Mouse (Mus musculus) forebrain, embryonic 13.5 days (tissue): ENCODE measurements around the gene Phka2. TPM values are rescaled to one million over a fixed set of nuclear protein-coding genes. Genes with fewer than 3 reads are reported as not detected.
A peak's percentile ranks its signal among the peaks of the same experiment; 100 is the strongest.

ENCODE experiments used
- ATAC-seq: fragments of 200-750 bp; cut with Nextera tagmentation; 2 replicates; pipeline ENCODE4 v1.8.0; 2017
- H3K27ac ChIP-seq: fragments of 300-500 bp; sonication (generic); 2 replicates; pipeline ENCODE4 v1.5.1; 2015; ENCODE audit warnings: inconsistent platforms, mild to moderate bottlenecking, moderate library complexity
- H3K27me3 ChIP-seq: fragments of 300-500 bp; sonication (generic); 2 replicates; pipeline ENCODE4 v1.6.1; 2015; ENCODE audit warnings: mild to moderate bottlenecking, inconsistent platforms
- H3K36me3 ChIP-seq: fragments of 300-500 bp; sonication (generic); 2 replicates; pipeline ENCODE4 v1.6.1; 2015; ENCODE audit warnings: mild to moderate bottlenecking, inconsistent platforms; ENCODE audit not compliant: poor library complexity, severe bottlenecking
- H3K4me1 ChIP-seq: fragments of 300-500 bp; sonication (generic); 2 replicates; pipeline ENCODE4 v1.6.1; 2015; ENCODE audit warnings: inconsistent platforms
- H3K4me2 ChIP-seq: fragments of 300-500 bp; sonication (generic); 2 replicates; pipeline ENCODE4 v1.6.1; 2015; ENCODE audit warnings: inconsistent platforms, mild to moderate bottlenecking, moderate library complexity
- H3K4me3 ChIP-seq: fragments of 300-500 bp; sonication (generic); 2 replicates; pipeline ENCODE4 v1.5.1; 2015; ENCODE audit warnings: mild to moderate bottlenecking, inconsistent platforms
- H3K9ac ChIP-seq: fragments of 300-500 bp; sonication (generic); 2 replicates; pipeline ENCODE4 v1.6.1; 2015; ENCODE audit warnings: mild to moderate bottlenecking, inconsistent platforms
- H3K9me3 ChIP-seq: fragments of 300-500 bp; sonication (generic); replicated peaks from 2 replicates; pipeline ENCODE4 v1.6.1; 2016; ENCODE audit warnings: inconsistent platforms
- WGBS: fragments of 180-500 bp; shearing (Covaris S2); methylation state at CpG from one replicate; pipeline ENCODE4 v1.1.7; 2015; 5-methylcytosine and 5-hydroxymethylcytosine counted together
- polyA plus RNA-seq: library from polyadenylated mRNA; unstranded; fragments of >200 nt; fragmentation: Nextera tagmentation; extraction: Ambion mirVana; gene quantifications from 2 replicates; pipeline ENCODE4 v1.2.1, GENCODE M21; 2015

The Phka2 gene
- polyA plus RNA-seq, 1 experiment from 2014 or later, result 14.0 TPM

DNA sequence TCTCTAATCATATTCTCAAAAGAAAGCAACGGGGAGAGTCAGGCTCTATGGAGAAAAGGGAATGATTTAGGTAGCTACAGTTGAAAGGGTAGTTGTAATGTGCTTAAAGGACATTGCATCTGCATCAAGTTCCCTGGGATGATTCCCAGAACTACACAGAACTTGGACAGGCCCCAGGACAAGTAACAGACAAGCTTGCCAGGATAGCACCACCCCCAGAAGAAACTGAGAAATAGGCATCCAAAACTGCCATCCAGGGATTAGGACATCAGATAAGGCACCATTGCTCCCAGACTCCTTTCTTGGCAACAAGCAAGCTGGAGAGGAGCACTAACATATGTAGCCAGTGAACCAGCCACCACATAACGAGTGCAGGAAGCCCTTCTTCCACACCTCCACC is 40.8 kb downstream of the Phka2 start:
- H3K4me1 ChIP-seq, result no peaks in the 10 kb centered on the region
- H3K4me2 ChIP-seq, result no peak overlapping the region
- H3K4me3 ChIP-seq, result no peak overlapping the region
- H3K36me3 ChIP-seq, result no peaks in the 10 kb centered on the region
- H3K9ac ChIP-seq, result no peak overlapping the region
- 64% methylated on average over 2 of the region's 2 CpGs for WGBS
- no peak overlapping the region for H3K27ac ChIP-seq
- H3K9me3 ChIP-seq, result no peaks in the 10 kb centered on the region
- H3K27me3 ChIP-seq, result no peaks in the 10 kb centered on the region
- no peak for ATAC-seq

DNA sequence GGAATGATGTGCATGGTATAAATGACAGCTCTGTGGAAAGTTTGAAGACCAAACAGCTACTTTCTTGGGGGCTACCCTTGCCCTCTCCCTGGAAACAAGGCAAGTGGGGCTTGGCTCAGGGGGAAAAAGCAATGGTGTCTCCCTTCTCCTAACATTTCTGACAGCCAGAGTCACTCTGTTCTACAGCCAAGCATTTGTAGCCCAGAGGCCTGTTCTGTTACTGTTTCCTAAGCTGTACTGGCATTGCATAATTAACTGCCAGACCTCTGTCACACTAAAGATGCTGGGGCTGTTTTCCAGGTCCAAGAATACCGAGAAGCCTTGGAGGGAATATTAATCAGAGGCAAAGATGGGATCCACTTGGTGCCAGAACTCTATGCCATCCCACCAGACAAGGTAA is 46.9 kb downstream of the Phka2 start:
- 0 out of 2 replicates have a peak, but pooled peaks cover 6% of the 10 kb centered on the region for H3K27me3 ChIP-seq
- H3K4me1 ChIP-seq, result no peaks in the 10 kb centered on the region
- 56% methylated on average over 1 of the region's 1 CpGs for WGBS
- ATAC-seq, result no peak
- H3K36me3 ChIP-seq, result no peaks in the 10 kb centered on the region
- H3K9me3 ChIP-seq, result no peaks in the 10 kb centered on the region
- no peak overlapping the region for H3K4me3 ChIP-seq
- no peak overlapping the region for H3K27ac ChIP-seq
- H3K9ac ChIP-seq, result no peak overlapping the region
- H3K4me2 ChIP-seq, result no peak overlapping the region

DNA sequence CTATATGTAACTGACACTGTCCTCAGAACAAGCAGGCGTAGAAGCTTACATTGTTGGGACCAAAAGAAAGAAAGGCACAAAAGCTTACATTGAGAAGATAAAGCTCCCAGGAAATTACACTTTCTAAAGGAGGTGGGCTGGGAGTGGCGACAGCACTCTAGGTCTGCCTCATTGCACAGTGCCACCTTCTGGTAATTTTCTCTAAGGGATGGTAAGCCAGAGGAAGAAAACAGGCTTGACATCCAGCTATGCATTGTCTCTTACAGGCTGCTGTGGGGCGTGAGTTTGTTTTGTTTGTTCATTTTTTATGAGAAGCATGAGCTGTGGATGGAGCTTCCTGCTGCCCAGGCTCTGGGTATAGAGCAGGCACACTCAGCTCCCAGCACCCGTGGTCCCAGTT is 50.1 kb downstream of the Phka2 start:
- ATAC-seq, result no peak
- H3K4me1 ChIP-seq, result no peaks in the 10 kb centered on the region
- WGBS, result 47% methylated on average over 4 of the region's 4 CpGs
- H3K27me3 ChIP-seq, result 0 out of 2 replicates have a peak, but pooled peaks cover 6% of the 10 kb centered on the region
- no peaks in the 10 kb centered on the region for H3K9me3 ChIP-seq
- no peak overlapping the region for H3K27ac ChIP-seq
- no peaks in the 10 kb centered on the region for H3K36me3 ChIP-seq
- H3K9ac ChIP-seq, result no peak overlapping the region
- H3K4me3 ChIP-seq, result no peak overlapping the region
- H3K4me2 ChIP-seq, result no peak overlapping the region

DNA sequence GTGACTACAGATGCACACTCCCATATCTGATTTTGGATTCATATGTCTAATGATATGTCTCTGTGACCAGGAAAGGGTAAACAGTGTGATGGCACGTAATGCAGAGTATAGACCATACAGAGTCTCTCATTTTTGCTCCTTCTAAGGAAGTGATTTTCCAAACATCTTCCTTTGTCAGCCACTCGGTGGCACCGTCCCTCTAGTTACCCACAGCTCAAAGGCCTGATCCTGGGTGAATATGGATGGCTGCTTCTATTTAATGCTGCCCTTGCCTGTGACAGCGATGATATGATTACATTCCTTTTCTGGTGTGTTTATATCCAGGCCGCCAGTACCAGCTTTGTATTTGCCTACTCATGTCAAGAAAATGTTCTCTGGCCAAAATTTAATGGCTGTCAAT is 81.6 kb downstream of the Phka2 start:
- H3K36me3 ChIP-seq, result peaks cover 7% of the 10 kb centered on the region; the same call in 1 of the 2 replicates
- no peak overlapping the region for H3K4me2 ChIP-seq
- 54% methylated on average over 5 of the region's 5 CpGs for WGBS
- H3K4me3 ChIP-seq, result no peak overlapping the region
- no peak overlapping the region for H3K9ac ChIP-seq
- ATAC-seq, result peak; percentile 66
- H3K27ac ChIP-seq, result no peak overlapping the region
- no peaks in the 10 kb centered on the region for H3K27me3 ChIP-seq
- no peaks in the 10 kb centered on the region for H3K4me1 ChIP-seq
- no peaks in the 10 kb centered on the region for H3K9me3 ChIP-seq

DNA sequence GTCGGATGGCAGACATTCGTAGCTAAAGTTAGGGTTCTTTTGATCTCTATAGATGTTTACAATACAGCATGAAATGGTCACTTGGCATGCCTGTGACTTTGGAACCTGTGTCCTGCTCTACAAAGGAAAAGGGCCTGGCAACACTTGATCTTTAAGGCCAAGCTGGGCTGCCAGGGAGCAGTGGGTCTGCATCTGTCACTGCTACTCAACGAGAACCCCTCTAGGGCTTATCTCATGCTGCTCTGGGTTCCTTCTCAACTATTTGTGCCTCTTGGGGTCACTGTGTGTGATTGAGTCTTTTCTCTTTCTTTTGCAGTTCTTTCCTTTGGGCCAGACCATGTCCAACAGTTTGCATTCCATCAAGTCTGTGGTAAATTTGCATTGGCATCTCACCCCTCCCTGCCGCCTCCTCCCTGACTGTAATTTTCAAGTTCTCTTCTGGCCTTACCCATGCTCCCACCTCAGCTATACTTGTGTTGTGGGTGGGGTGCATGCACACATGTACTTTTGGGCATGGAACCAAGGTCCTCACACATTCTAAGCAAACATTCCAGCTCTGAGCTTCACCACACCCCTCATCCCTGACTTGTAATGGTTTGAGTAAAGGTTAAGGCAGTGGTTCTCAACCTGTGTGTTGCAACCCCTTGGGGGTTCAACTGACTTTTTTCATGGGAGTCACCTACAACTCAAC is 82.3 kb downstream of the Phka2 start:
- Histone ChIP-seq H3K4me1 (no peaks in the 10 kb centered on the region), H3K4me3 (no peak overlapping the region), H3K9ac (no peak overlapping the region), H3K9me3 (no peaks in the 10 kb centered on the region), H3K27ac (no peak overlapping the region), H3K27me3 (no peaks in the 10 kb centered on the region), H3K36me3 (0 out of 2 replicates have a peak, but pooled peaks cover 4% of the 10 kb centered on the region), H3K4me2 (no peak overlapping the region)
- ATAC-seq, result no peak
- WGBS, result 91% methylated on average over 4 of the region's 4 CpGs

DNA sequence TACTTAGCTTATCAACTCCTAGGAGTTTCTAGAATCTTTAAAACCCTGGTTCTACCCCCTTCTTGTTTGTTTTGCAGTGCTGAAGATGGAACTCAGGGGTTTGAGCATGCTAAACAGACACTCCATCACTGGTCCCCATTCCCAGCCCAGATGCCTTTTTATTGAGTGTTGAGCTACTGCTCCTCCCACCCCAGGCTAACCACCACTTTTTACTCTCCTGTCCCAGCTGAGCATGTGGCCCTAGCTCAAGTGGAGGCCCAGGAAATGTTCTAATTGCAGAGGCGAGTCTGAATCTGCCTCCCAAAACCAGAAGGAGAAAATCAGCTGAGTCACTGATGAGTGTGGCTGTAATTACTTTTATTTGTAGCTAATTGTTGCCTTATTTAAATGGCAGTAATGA is 83.1 kb downstream of the Phka2 start:
- peak; percentile 54; the same call in 1 of the 2 replicates for ATAC-seq
- no peaks in the 10 kb centered on the region for H3K9me3 ChIP-seq
- H3K27me3 ChIP-seq, result no peaks in the 10 kb centered on the region
- H3K27ac ChIP-seq, result no peak overlapping the region
- H3K36me3 ChIP-seq, result 0 out of 2 replicates have a peak, but pooled peaks cover 4% of the 10 kb centered on the region
- no peak overlapping the region for H3K9ac ChIP-seq
- H3K4me3 ChIP-seq, result no peak overlapping the region
- 50% methylated on average over 1 of the region's 1 CpGs for WGBS
- no peaks in the 10 kb centered on the region for H3K4me1 ChIP-seq
- no peak overlapping the region for H3K4me2 ChIP-seq

DNA sequence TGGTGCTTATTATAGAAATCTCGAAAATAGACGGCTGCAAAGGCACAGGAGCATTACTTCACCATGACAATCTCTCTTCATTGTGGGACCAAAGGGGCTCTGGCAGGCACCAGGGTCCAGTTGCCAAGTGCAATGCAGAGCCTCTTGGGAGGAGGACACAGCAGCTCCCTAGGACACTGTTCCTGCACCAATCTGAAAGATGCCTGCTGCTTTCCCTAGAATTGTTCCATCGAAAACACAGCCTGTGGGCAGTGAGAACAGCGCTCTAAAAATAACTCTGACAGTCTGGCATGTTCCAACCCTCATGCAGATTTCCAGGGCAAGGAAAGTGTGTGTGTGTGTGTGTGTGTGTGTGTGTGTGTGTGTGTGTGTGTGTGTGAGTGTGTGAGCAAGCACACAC is 86.6 kb downstream of the Phka2 start:
- Histone ChIP-seq H3K4me3 (no peak overlapping the region), H3K4me1 (no peaks in the 10 kb centered on the region), H3K27me3 (no peaks in the 10 kb centered on the region), H3K4me2 (no peak overlapping the region), H3K9me3 (no peaks in the 10 kb centered on the region), H3K36me3 (0 out of 2 replicates have a peak, but pooled peaks cover 4% of the 10 kb centered on the region), H3K9ac (no peak overlapping the region), H3K27ac (no peak overlapping the region)
- WGBS, result 79% methylated on average over 4 of the region's 4 CpGs
- ATAC-seq, result no peak; the same call in 1 of the 2 replicates

DNA sequence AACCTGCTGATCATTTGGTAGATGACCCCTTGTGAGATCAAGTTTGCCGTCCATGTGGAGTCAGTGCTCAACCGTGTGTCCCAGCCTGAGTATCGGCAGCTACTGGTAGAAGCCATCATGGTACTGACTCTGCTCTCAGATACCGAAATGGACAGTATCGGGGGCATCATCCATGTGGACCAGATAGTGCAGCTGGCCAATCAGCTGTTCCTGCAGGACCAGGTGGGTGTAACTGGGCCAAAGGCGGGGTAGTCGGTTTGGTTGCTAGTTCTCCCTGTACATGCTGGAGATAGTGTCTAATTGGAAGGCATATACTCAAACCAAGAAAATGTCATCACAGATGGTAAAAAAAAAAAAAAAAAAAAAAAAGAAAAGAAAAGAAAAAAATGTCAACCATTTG is 88.2 kb downstream of the Phka2 start:
- Histone ChIP-seq H3K9ac (no peak overlapping the region), H3K4me3 (no peak overlapping the region), H3K4me1 (no peaks in the 10 kb centered on the region), H3K27ac (no peak overlapping the region), H3K36me3 (0 out of 2 replicates have a peak, but pooled peaks cover 4% of the 10 kb centered on the region), H3K9me3 (no peaks in the 10 kb centered on the region), H3K4me2 (no peak overlapping the region), H3K27me3 (no peaks in the 10 kb centered on the region)
- 97% methylated on average over 7 of the region's 7 CpGs for WGBS
- ATAC-seq, result no peak

DNA sequence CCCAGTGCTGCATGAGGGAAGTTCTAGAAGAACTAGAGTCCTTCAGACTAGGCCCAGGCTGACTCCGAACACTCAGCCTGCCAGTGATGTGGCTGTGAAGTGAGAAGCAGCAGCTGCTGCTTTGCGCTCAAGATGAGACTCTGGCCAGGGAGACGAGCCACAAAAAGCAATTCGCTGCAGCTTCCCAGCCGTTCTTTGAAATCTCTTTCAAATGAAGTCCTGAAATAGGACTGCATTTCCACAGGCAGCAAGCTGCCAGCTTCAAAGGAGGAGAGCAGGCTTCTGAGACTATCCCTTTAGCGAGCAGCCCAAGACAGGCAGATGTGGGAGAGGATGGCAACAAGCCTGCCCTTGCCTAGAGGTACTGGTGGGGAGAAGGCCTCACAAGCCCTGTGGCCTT is 91.0 kb downstream of the Phka2 start:
- 79% methylated on average over 6 of the region's 6 CpGs for WGBS
- H3K27ac ChIP-seq, result no peak overlapping the region

DNA sequence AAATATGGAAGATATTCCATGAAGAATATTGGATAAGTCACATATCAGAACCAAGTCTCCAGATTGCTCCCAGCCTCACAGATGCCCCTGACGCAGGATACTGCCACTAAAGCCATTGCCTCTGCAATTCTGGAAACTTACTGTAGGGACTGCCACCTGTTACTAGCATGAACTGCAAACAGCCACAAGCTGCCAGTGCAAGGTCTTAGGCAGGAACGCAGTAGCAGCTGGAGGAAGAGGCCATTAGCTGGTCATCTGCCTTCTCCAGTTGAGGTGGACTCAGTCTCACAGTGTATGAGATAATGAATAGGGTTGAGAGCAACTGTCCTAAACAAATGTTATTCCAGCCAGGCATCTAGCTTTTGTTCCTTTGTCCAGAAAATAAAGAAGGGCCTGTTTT is 96.1 kb downstream of the Phka2 start:
- Histone ChIP-seq H3K27me3 (no peaks in the 10 kb centered on the region; the same call in 1 of the 2 replicates), H3K27ac (peak overlapping the region; percentile 82), H3K9ac (no peak overlapping the region), H3K4me3 (no peak overlapping the region), H3K4me2 (no peak overlapping the region), H3K4me1 (peaks cover 20% of the 10 kb centered on the region), H3K9me3 (no peaks in the 10 kb centered on the region), H3K36me3 (no peaks in the 10 kb centered on the region)
- 0 out of 2 replicates have a peak, but pooled peaks have one; percentile 12 for ATAC-seq
- WGBS, result 63% methylated on average over 2 of the region's 2 CpGs

More for the DNA sequence above, 91.0 kb downstream of the Phka2 start:
- Histone ChIP-seq H3K27me3 (no peaks in the 10 kb centered on the region), H3K9ac (no peak overlapping the region), H3K4me1 (no peaks in the 10 kb centered on the region), H3K36me3 (no peaks in the 10 kb centered on the region), H3K4me2 (no peak overlapping the region), H3K9me3 (no peaks in the 10 kb centered on the region), H3K4me3 (no peak overlapping the region)
- ATAC-seq, result no peak

DNA sequence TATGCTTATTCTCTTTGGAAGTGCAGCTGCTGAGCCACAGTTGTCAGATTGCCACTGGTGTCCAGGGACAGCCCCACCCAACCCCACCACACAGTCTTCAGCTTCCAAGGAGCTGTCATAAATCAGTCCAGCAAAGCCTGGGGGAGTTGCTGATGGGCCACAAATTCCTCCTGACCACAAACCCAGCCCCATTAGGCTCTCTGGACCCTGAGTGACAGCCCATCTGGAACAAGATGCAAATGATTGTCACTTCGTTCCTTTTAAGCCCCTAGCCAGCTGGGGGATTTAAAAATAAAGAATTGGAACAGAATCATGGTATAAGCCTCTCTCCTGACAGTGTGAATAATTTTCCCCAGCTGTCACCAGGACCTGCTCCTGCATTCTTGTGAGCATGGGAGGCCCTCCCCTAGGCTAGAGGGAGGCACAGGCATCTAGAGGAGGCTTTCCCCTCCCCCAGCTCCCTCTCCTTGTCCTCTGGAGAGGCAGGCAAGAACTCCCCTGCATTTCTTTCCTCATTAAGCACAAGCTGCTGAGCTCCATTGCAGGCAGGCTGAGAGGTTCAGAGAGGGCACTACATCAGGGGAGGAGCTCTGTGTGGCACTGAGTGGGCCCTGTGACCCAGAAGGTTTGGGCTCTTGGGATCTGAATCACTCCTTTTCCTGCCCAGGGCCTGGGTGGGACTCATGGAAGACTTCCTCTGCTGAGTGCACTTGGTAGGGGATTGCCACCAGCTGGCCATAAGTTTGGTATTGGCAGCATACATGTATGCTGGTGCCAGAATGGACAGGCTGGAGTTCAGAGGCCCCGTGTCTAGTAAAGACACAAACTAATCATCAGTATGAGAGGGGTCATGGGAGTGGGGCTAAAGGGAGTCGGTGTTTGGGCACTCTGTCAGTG is 96.8 kb downstream of the Phka2 start:
- Histone ChIP-seq H3K36me3 (no peaks in the 10 kb centered on the region), H3K4me1 (peaks cover 20% of the 10 kb centered on the region), H3K9me3 (no peaks in the 10 kb centered on the region), H3K27ac (peak overlapping the region; percentile 82), H3K4me3 (no peak overlapping the region), H3K4me2 (no peak overlapping the region), H3K9ac (no peak overlapping the region), H3K27me3 (peaks cover 5% of the 10 kb centered on the region; the same call in 1 of the 2 replicates)
- 23% methylated on average over 3 of the region's 3 CpGs for WGBS
- ATAC-seq, result peak; percentile 95

DNA sequence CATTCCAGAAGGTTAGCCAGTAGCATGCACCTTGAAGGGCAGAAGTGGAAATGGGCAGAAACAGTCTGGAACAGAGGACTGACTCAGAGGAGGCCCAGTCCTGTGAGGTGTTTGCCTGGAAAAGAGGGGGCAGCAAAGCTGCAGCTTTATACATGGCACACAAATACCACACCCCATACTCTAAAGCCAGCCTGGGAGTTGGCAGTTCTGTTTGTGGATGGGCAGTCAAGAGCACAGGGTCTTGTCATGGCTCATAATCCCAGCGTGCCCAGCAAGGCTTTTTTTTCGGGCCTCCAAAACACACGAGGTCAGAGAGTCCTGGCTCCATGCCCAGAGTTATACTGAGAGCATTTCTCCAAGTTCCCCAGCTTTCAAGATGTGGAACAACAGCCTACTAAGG is 99.1 kb downstream of the Phka2 start:
- Histone ChIP-seq H3K4me1 (peaks cover 24% of the 10 kb centered on the region), H3K4me3 (no peak overlapping the region)
- WGBS, result 29% methylated on average over 3 of the region's 3 CpGs

More for the DNA sequence above, 99.1 kb downstream of the Phka2 start:
- Histone ChIP-seq H3K9me3 (no peaks in the 10 kb centered on the region), H3K36me3 (no peaks in the 10 kb centered on the region), H3K27me3 (peaks cover 11% of the 10 kb centered on the region; the same call in 1 of the 2 replicates), H3K9ac (no peak overlapping the region), H3K4me2 (no peak overlapping the region), H3K27ac (no peak overlapping the region)
- ATAC-seq, result no peak
